Mouse (Mus musculus) liver, adult 2 months (tissue): ENCODE data around the gene Ddx4.

Experiments
- CTCF ChIP-seq: fragments of 200-500 bp; IDR thresholded peaks from 2 replicates; pipeline ENCODE4 v1.5.1; 2011; ENCODE audit warnings: low read depth, low read length, control low read depth
- POLR2A ChIP-seq: fragments of 200-500 bp; IDR thresholded peaks from 2 replicates; pipeline ENCODE4 v1.6.1; 2011; ENCODE audit warnings: low read length, control low read depth; ENCODE audit not compliant: insufficient read depth; ENCODE audit errors: extremely low read depth

DNA sequence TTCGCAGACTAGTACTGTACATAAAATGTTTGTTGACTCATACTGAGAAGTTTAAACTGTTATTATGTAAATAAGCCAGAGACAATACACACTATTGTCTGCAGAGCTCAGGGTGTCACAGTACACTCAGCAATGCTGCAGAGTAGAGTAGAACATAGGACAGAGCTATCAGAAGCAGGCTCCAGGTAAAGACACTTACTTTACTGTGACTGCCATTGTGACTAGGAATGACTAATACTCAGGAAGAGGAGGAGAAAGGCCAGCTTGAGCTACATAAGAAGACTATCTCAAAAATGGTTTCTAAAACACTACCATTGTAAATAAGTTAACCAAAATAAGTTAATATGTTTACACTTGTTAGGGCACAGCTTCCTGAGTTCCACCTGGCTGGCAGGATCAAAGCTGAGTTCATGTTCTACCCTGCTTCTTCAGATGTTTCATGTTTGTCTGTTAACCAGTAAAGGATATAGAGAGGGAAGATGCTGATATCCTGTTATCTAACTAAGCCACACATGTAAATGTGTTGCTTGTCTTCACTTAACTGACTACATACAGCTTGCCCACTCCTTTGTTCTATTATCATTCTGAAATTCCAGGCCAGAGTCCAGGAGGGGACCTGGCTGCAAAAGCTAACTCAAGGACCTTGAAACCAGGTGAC lies 6.6 kb downstream of the Ddx4 start:
- TF ChIP-seq POLR2A (no peak), CTCF (no peak)
